Mouse (Mus musculus) heart, adult 2 months (tissue): ENCODE results near the gene Scarb1.

Experiments
- CTCF ChIP-seq: fragments of 200-600 bp; IDR thresholded peaks from 2 replicates; pipeline ENCODE4 v1.8.1; 2022; ENCODE audit warnings: antibody characterized with exemption, mild to moderate bottlenecking, moderate library complexity
- EP300 ChIP-seq: fragments of 200-500 bp; IDR thresholded peaks from 2 replicates; pipeline ENCODE4 v1.6.1; 2011; ENCODE audit warnings: low read depth, low read length, control low read depth; ENCODE audit not compliant: insufficient read depth
- POLR2A ChIP-seq: fragments of 200-500 bp; IDR thresholded peaks from 2 replicates; pipeline ENCODE4 v1.6.1; 2011; ENCODE audit warnings: mild to moderate bottlenecking, low read depth, low read length, control low read depth; ENCODE audit not compliant: insufficient read depth

DNA sequence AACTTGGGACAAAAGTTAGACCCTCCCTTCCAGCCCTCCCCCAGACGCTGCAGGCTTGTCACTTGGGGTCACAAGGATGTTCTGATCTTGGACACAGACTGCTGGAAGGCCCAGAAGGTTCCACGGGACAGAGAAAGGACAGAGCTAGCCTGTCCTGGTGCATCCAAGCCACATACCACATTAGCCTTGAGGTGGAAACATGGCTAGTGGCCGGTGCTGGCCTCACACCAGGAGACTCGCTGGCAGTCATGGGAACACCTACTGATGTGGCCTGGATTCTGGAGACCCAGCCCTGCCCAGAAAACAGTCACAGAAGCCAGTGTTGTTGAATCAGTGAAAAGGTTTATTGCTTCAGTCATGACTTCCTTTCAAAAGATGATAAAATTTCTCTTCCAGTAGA, 64.1 kb downstream of the Scarb1 start:
- TF ChIP-seq CTCF, result no peak
- no peak for TF ChIP-seq EP300
- TF ChIP-seq POLR2A, result no peak
